Mouse (Mus musculus) lung, adult 2 months (tissue): ENCODE measurements around the gene Tut7. TPM values are rescaled to one million over a fixed set of nuclear protein-coding genes. Genes with fewer than 3 reads are reported as not detected.
A peak's percentile ranks its signal among the peaks of the same experiment; 100 is the strongest.
"Not testable (repeated sequence)": the region's sequence is repeated elsewhere in the genome, so short reads cannot be mapped to it uniquely, and the experiment has no call there.

ENCODE experiments used
- DNase-seq: peaks from one replicate; pipeline ENCODE4 v3.0.0; 2022
- H3K4me1 ChIP-seq: fragments of 200-500 bp; 2 replicates; pipeline ENCODE4 v1.6.1; 2011; ENCODE audit warnings: low read length; ENCODE audit not compliant: control insufficient read depth, insufficient read depth
- H3K4me3 ChIP-seq: fragments of 200-500 bp; replicated peaks from 2 replicates; pipeline ENCODE3; 2011; ENCODE audit warnings: low read depth, mild to moderate bottlenecking, control low read depth, low read length; ENCODE audit errors: extremely low read depth
- CTCF ChIP-seq: fragments of 200-500 bp; IDR thresholded peaks from 2 replicates; pipeline ENCODE4 v1.5.1; 2011; ENCODE audit warnings: mild to moderate bottlenecking, low read length, control low read depth; ENCODE audit not compliant: insufficient read depth
- POLR2A ChIP-seq: fragments of 200-500 bp; IDR thresholded peaks from 2 replicates; pipeline ENCODE4 v1.6.1; 2011; ENCODE audit warnings: low read depth, mild to moderate bottlenecking, control low read depth, low read length, borderline replicate concordance; ENCODE audit errors: extremely low read depth
- WGBS: fragments of 180-500 bp; shearing (Covaris S2); methylation state at CpG from one replicate; pipeline ENCODE4 v1.1.7; 2018; 5-methylcytosine and 5-hydroxymethylcytosine counted together
- polyA plus RNA-seq: library from polyadenylated mRNA; depleted of rRNA; stranded (reverse); fragments of >200 nt; gene quantifications from 2 replicates; pipeline ENCODE4 v1.2.3, GENCODE M21; 2012

Gene Tut7
- polyA plus RNA-seq, 1 experiment = 24.5 TPM

GRCm38 (mm10) chr13:59844661-59845060, 21.7 kb upstream of the Tut7 start:
- no peak for TF ChIP-seq CTCF
- TF ChIP-seq POLR2A = no peak
- WGBS = 84% methylated on average over 5 of the region's 5 CpGs
- DNase-seq = no peak
- H3K4me3 ChIP-seq = no peak overlapping the region
- H3K4me1 ChIP-seq = peaks cover 3% of the 10 kb centered on the region

GRCm38 (mm10) chr13:59843976-59844375, 21.0 kb upstream of the Tut7 start:
- TF ChIP-seq CTCF (no peak), POLR2A (no peak)
- no peak overlapping the region for H3K4me3 ChIP-seq
- H3K4me1 ChIP-seq = peaks cover 3% of the 10 kb centered on the region
- WGBS = 88% methylated on average over 5 of the region's 5 CpGs
- no peak for DNase-seq

GRCm38 (mm10) chr13:59842226-59843210, 19.6 kb upstream of the Tut7 start:
- H3K4me3 ChIP-seq = peak overlapping the region; percentile 60
- H3K4me1 ChIP-seq = peaks cover 3% of the 10 kb centered on the region
- 13% methylated on average over 16 of the region's 16 CpGs for WGBS
- TF ChIP-seq POLR2A (no peak), CTCF (peak; percentile 46; the same call in 1 of the 2 replicates)
- DNase-seq = peak; percentile 75

DNA sequence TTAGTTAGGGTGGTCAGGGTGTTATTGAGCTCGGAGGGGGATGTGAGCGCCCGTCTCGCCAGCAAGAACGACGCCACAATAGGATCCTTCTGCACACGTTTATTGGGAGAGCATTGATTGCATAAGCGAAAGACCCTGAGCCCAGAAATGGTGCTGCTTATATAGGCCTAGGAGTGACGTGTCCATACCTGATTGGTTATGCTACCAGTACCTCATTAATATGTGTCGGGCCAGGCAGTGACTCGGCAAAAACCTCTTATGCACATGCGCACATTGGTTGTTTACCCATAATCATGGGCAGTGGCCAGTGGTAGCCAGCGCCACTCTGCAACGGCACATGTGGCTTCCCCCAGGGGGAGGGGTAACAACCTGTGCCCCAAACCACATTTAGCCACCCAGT, 18.8 kb upstream of the Tut7 start:
- DNase-seq, H3K4me1 ChIP-seq, H3K4me3 ChIP-seq: not testable (repeated sequence)
- WGBS = 83% methylated on average over 14 of the region's 14 CpGs

DNA sequence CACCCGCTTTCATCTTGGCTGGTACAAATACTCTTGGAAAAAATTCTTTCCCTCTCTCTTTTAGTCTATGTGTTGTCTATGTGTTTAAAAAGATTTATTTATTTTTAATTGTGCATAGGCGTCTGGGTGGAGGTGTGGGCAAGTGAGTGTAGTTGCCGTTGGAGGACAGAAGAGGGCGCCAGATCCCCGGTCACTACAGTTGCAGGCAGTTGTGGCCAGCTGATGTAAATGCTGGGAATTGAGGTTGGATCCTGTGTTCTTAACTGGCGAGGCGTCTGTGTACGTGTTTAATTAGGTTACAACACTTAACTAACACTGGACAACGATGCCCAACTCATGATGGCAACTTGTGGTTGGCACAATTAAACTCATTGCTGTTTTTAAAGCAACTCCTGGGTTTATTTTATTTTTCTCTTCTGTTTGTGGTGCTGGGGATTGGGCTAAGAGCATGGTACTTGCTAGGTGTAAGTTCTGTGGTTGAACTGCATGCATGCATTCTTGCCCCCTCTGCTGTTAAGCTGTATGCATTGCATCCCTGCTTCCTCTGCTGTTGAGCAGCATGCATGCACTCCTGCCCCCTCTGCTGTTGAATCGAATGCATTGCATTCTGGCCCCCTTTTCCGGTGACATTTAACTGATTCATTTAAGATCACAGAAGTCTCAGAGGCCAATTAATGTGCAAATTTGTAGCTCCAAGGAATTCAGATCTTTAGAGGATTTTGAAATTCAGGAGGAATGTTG, 17.7 kb upstream of the Tut7 start:
- peak; percentile 67 for DNase-seq
- WGBS = 73% methylated on average over 11 of the region's 11 CpGs
- TF ChIP-seq CTCF (peak; percentile 100), POLR2A (no peak)
- Histone ChIP-seq H3K4me3 (no peak overlapping the region), H3K4me1 (peaks cover 8% of the 10 kb centered on the region)

DNA sequence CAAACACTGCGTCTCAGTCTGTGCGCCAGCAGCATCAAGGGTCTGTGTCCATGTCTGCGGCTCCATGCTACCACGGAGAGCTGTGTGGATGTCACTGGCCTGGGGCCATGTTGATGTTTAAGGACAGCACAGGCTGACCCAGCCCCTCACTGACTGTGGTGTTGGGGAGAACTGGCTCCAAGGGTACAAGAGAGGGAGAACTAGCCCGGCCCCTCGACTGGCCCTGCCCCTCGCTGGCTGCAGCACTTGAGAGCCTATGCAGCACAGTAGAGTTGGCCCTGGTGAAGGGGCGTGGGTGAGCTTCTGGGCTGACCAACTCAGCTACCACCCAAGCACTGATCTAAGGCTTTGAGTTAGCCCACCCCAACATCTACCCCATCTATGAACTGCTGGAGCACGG, 16.4 kb upstream of the Tut7 start:
- DNase-seq = no peak
- TF ChIP-seq POLR2A (no peak), CTCF (no peak)
- peaks cover 13% of the 10 kb centered on the region for H3K4me1 ChIP-seq
- H3K4me3 ChIP-seq = no peak overlapping the region
- 85% methylated on average over 9 of the region's 9 CpGs for WGBS

- Histone ChIP-seq H3K4me3 (no peak overlapping the region), H3K4me1 (peaks cover 13% of the 10 kb centered on the region)
- TF ChIP-seq POLR2A = no peak
- 92% methylated on average over 3 of the region's 3 CpGs for WGBS
- no peak for DNase-seq
These were observed 15.5 kb upstream of the Tut7 start for GRCm38 (mm10) chr13:59838464-59838863.

GRCm38 (mm10) chr13:59836811-59837210, 13.9 kb upstream of the Tut7 start:
- no peak overlapping the region for H3K4me3 ChIP-seq
- DNase-seq = no peak
- H3K4me1 ChIP-seq = peaks cover 10% of the 10 kb centered on the region
- no peak for TF ChIP-seq POLR2A
- no peak for TF ChIP-seq CTCF
- 70% methylated on average over 3 of the region's 3 CpGs for WGBS

DNA sequence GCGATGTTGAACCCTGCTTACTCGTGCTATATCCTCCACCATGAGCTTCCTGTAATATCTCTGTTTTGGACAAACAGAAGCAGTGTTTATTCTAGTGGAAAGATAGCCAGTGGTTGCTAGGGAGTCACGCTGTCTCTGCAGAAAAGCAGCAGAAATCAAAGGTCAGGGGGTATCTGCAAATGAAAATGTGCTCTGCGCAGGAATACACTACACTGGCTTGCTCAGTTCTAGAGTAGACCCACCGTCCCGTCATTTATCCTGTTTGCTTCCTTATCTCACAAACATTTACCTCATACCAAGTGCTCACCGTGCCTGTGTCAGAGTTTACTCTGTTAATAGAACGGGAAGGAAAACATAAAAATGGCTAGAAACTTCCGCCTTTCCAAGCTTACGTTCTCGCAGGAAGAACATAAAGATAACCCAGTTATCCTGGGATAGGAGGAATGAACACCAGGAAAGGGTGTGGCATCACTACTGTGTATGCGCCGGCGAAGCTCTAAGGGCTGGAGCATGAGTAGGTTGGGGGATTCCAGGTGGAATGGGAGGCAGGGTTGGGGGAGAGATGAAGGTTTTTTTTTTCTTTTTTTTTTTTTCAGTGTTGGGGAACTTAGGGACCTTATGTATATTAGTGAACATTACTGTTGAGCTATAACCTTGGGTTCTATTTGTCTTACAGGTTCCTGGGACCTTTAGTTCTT, 13.3 kb upstream of the Tut7 start:
- no peak overlapping the region for H3K4me3 ChIP-seq
- no peak for DNase-seq
- peaks cover 10% of the 10 kb centered on the region for H3K4me1 ChIP-seq
- TF ChIP-seq CTCF (no peak), POLR2A (no peak)
- WGBS = 21% methylated on average over 14 of the region's 14 CpGs
